Mouse (Mus musculus): ENCODE measurements around the gene Hnrnpr.

GRCm38 (mm10) chr4:136291692-136292091, 19.1 kb upstream of the Hnrnpr start:
- no peak for TF ChIP-seq CTCF (IDR thresholded peaks at IDR 0.05; ENCODE audit: insufficient read depth, low read depth, low read length)
- TF ChIP-seq POLR2A (IDR thresholded peaks at IDR 0.05; ENCODE audit: insufficient read depth, low read depth, low read length): no peak
